Mouse (Mus musculus) NIH3T3 (cell line): ENCODE measurements around the gene Tmem116.
"Not testable (repeated sequence)": the region's sequence is repeated elsewhere in the genome, so short reads cannot be mapped to it uniquely, and the experiment has no call there.

Source experiments
- DNase-seq: peaks from one replicate; pipeline ENCODE4 v3.0.0-alpha.2; 2012; ENCODE audit warnings: low read depth

Gene Tmem116

DNA sequence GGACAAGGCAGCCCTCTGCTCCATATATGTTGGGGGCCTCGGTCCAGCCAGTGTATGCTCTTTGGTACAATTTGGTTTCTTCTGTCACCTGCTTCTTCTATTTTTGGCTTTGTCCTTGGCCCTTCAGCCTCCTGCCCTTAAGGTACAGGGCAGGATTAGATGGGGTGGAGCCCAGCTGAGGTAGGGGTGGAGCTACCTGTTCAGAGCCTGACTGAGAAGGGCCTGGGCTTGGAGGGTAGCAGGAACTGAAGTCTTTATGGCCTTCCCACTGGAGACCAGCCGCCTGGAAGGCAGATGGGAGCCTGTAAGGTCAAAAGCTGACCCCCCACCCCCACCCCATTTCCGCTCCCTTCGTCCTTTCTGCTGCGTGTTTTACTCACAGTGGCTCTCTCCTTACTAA is 11.3 kb downstream of the Tmem116 start:
- DNase-seq = no peak

DNA sequence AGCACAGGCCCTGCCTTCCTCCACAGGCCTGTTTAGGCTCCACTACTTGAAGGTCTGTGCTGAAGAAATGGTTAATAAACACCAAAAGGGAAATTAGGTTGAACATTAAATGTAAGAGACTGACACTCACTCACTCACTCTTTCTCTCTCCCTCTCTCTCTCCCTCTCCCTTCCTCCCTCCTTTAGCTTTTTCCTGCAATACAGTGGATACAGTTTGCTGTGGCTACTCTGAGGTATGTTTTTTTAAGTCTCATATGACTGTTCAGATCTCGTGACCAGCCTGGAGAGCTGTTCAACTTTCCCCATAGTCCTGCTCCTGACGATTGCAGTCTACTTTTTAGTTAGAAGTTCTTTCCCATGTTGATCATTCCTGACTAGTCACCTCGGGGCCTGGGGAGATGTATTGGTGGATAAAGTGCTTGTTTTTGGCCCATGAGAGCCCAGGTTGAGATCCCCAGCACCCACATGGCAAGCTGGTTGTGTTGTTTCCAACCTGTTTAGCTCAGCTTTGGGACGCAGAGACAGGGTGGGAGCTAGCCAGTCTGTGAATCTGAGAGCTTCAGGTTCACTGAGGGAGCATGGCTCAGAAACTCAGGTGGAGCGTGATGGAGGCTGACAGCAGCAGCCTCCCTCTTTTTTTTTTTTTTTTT is 12.0 kb downstream of the Tmem116 start:
- peak; percentile 77 for DNase-seq

DNA sequence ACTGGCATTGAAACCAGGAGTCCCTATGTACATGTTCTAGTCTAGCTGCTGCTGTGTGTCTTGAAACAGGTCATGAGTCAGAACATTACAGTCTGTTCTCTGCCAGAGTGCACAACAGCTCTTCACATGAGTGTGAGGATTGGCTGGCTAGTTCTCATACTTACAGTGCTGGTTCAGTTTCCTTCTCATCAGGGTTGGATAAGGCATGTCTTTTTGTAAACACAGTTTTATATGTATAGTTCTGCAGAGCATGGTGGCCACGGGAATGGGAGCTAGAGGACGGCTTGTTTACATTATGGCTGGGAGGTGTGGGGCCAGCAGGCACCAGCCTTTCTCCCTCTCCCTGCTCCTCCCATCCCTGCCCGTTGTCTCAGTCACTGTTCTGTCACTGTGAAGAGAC is 17.9 kb downstream of the Tmem116 start:
- DNase-seq = peak; percentile 48

DNA sequence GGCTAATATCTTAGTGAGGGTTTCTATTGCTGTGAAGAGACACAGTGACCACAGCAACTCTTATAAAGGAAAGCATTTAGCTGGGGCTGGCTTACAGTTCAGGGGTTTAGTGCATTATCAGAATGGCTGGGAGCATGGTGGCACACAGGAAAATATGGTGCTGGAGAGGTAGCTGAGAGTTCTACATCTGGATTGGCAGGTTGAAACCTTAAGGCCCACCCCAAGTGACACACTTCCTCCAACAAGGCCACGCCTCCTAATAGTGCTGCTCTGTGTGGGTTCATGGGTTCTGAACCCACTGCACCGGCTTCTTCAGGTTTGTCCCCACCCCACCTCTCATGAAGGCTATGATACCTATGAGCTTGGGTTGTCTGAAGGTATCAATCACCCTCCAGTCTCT is 20.7 kb downstream of the Tmem116 start:
- DNase-seq = no peak

DNA sequence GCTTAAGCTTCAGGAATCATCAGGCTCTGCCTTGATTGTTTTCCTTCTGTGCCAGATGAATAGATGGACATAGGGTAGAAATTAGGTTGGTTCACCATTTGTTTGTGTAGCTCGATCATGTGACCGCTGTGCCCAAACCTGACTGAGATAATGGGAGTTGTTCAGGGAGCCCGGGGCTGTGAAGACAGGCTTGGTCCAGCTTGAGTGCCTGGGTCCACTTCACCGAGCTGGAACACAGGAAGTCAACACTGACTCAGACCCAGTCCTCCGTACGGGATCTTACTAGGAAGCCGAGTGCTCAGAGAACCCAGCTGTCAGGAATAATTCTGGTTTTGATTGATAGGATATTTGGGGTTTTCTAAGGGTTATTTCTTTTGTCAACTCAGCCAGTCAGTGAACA is 22.9 kb downstream of the Tmem116 start:
- DNase-seq = peak; percentile 17

- no peak for DNase-seq
These were observed 24.3 kb downstream of the Tmem116 start for GRCm38 (mm10) chr5:121476040-121476439.

DNA sequence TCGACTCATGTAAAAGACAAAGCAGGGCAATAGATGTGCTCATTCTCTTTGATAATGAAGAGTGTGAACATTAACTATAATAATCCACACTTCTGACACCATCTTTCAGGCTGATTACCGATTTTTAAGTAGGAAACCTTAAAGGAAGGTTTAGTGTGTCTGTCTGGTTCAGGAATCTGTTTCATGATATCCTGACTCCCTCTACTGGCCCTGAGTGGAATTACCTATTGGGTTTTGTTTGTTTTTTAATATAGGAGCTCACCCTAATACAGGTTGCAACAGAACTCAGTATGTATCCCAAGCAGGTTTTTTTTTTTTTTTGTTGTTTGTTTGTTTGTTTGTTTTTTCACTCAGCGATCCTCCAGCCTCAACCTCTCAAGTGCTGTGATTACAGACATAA is 26.0 kb downstream of the Tmem116 start:
- peak; percentile 90 for DNase-seq

GRCm38 (mm10) chr5:121484801-121485200 is 33.1 kb downstream of the Tmem116 start:
- no peak for DNase-seq

DNA sequence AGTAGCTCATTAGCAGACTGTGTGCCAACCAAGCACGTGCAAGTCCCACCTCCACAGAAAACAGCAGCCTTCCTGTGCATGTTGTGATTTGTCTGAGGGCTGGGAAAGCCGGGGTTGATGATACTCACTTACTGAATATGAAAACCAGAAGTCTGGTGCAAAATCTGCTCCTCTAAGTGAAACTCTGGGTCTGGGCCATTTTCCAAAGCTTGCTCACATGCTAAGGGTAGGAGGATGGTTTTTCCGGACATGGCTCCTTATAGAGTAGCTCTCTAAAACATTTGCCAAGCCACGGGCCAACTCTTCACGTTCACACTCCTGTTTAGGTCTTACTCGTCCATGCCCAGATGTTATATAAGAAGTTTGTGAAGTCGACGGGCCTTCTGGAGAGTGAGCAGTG is 41.6 kb downstream of the Tmem116 start:
- peak; percentile 59 for DNase-seq

DNA sequence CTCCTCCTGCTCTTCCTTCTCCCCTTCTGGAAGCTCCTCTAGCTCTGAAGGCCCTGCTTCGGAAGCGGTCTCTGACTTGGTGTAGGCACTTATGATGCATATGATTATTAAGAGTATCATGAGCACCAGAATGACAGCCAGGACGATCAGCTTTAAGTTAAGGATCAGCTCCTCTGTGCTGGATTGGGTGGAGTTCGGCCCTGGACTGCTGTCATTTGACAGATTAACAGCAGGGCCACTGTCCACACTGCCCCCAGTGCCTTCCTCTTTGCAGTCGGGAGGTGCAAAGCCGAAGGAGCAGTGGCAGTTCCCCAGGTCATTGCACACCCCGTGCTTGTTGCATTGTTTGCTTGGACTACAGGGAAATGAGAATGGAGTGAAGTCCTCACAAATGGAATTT is 49.0 kb downstream of the Tmem116 start:
- no peak for DNase-seq

DNA sequence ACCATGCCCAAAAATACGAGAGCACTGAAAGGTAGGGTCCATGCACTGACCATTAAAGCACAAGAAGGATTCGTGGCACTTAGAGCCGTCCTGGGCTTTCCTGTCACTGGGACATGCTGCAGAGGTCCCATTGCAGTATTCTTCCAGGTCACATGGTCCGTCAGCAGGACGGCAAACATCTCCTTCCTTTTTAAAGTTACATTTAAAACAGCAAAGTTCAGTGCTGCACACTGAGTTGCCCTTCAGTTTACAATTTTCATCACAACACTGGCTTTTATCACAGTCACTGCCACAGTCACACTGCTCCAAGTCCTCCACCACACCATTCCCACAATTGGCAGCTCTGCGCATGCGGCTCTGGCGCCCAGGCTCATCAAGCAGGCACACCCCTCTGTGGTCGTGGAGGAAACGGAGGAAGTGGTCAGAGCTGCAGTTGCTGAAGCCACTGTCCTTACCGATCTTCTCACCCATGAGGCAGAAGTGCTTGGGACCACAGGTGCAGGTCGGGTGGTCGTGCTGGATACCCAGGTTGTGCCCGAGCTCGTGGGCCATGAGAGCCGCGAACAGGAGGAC is 49.8 kb downstream of the Tmem116 start:
- not testable (repeated sequence) for DNase-seq

- DNase-seq = no peak
These were observed 51.5 kb downstream of the Tmem116 start, which contains the start of gene Adam1b for GRCm38 (mm10) chr5:121503231-121503630. Adam1b (minus strand) TSS chr5:121503435.

- no peak for DNase-seq
These were observed 55.2 kb downstream of the Tmem116 start for GRCm38 (mm10) chr5:121506846-121507245.

GRCm38 (mm10) chr5:121510009-121510408 is 58.3 kb downstream of the Tmem116 start:
- DNase-seq = no peak

DNA sequence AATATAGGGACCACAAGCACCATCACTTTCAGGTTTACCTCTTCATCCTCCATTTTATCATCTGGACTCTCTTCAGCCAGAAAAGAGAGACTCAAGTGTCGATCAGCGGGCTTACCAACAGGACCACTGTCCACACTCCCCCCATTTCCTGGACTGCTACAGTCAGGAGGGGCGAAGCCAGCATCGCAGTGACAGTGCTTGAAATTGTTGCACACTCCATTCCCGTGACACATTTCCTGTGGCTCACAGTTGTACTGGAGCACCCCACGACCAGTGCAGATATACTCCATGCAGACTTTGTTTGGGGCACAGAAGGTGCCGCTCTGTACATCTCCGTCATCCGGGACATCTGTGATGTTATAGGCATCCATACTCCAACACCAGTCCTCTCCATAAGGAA is 67.3 kb downstream of the Tmem116 start:
- no peak for DNase-seq

- DNase-seq = not testable (repeated sequence)
These were observed 68.1 kb downstream of the Tmem116 start for GRCm38 (mm10) chr5:121519758-121520157.

- no peak for DNase-seq
These were observed 74.2 kb downstream of the Tmem116 start for GRCm38 (mm10) chr5:121525774-121526450.

DNA sequence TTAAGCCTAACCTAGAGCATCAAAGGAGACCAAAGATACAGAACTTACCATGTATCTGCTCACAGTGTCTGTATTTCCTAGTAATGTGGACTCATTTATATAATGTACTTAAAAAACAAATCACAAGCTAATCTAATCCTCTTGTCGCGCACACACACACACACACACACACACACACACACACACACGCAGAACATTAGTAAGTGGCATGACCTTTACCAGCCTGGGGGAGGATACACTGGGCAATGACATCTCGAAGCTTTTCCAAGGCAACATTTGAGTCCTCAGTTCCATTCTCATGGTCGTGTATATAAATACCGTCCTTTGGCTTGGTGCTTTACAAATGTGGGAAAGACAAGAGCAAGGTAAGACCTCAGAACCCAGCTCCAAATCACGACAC is 74.8 kb downstream of the Tmem116 start:
- DNase-seq = no peak

DNA sequence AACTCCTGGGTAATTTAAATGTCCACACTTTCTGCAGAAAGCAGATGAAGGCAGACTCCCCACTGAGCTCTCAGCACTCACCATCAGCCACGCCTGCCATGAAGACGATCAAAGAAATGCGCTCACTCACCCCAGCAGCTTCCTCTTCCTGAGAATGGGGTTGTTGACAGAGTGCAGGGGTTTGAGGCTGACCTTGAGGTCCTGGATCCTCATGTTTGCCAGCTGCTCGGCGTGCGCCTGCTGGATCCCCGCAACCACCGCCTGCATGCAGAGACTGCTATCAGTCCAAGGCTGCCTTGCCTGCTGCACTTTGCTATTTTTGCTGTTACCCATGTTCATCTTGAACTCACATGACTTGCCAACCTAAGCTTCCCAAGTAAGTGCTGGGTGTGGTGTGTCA is 75.3 kb downstream of the Tmem116 start:
- no peak for DNase-seq

DNA sequence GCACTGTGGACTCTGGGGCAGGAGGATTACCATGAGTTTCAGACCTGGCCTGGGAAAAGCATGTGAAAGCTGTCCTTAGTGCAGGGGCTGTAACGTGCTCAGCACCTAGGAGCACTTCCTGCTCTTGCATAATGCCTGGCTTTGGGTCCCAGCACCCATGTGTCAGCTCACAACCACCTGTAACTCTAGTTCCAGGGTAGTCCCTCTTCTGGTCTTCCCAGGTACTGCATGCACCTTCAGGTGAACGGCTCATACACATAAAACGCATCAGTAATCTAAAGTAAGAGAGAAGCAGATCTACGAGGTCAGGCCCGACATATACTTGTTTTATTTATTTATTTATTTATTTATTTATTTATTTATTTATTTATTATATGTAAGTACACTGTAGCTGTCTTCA is 82.8 kb downstream of the Tmem116 start:
- DNase-seq = peak; percentile 42

GRCm38 (mm10) chr5:121535116-121535515 is 83.4 kb downstream of the Tmem116 start:
- no peak for DNase-seq

DNA sequence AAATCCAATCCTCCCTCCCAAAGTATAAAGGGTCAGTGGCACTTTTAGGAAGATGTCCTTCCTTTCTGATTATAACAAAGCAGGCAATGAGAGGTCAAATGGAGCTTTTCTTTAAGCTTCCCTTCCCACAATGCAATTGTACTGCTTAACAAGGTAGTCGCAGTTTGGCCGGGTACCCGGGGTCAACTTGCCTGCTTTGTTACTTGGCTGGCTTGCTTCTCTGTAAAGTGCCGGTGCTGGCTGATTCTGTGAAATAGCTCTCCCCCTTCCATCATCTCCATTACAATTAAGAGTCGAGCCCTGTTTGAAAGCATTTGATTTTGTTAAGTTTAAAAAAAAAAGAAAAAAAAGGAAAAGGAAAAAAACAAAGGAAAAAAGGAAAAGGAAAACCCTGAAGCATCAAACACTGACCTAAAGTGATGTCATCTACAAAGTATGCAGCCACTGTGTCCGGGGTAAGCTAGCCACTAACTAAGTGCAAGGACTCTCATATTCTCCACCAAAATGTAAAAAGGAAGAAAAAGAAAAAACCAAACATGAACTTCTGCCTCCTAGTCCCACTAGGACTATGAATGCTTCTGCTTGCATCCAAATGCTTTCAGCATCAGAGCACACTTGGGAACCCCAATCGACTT is 85.3 kb downstream of the Tmem116 start:
- peak; percentile 13 for DNase-seq

- DNase-seq = no peak
These were observed 85.9 kb downstream of the Tmem116 start for GRCm38 (mm10) chr5:121537588-121537987.
